Mouse (Mus musculus) ES-E14 (cell line): ENCODE measurements around the gene Wfdc10.

Experiments
- CHD2 ChIP-seq: IDR thresholded peaks from 2 replicates; pipeline ENCODE4 v1.6.1; 2014; ENCODE audit warnings: mild to moderate bottlenecking, low read depth, low read length, inconsistent platforms
- HCFC1 ChIP-seq: IDR thresholded peaks from 2 replicates; pipeline ENCODE4 v1.6.1; 2012; ENCODE audit warnings: low read length, inconsistent platforms, borderline replicate concordance; ENCODE audit not compliant: insufficient read depth
- MAFK ChIP-seq: IDR thresholded peaks from 2 replicates; pipeline ENCODE4 v1.6.1; 2014; ENCODE audit warnings: mild to moderate bottlenecking, low read depth, low read length, inconsistent platforms; ENCODE audit not compliant: insufficient read depth
- ZC3H11A ChIP-seq: IDR thresholded peaks from 2 replicates; pipeline ENCODE4 v1.6.1; 2012; ENCODE audit warnings: low read depth, mild to moderate bottlenecking, inconsistent platforms, low read length, borderline replicate concordance
- ZNF384 ChIP-seq: IDR thresholded peaks from 2 replicates; pipeline ENCODE4 v1.6.1; 2012; ENCODE audit warnings: low read depth, low read length, inconsistent platforms

GRCm38 (mm10) chr2:164679906-164680305 lies 24.1 kb downstream of the Wfdc10 start:
- TF ChIP-seq CHD2, result no peak
- no peak for TF ChIP-seq MAFK
- no peak for TF ChIP-seq HCFC1
- no peak for TF ChIP-seq ZC3H11A
- TF ChIP-seq ZNF384, result no peak
